Mouse (Mus musculus): ENCODE data around the gene Rab4b.

Gene Rab4b

DNA sequence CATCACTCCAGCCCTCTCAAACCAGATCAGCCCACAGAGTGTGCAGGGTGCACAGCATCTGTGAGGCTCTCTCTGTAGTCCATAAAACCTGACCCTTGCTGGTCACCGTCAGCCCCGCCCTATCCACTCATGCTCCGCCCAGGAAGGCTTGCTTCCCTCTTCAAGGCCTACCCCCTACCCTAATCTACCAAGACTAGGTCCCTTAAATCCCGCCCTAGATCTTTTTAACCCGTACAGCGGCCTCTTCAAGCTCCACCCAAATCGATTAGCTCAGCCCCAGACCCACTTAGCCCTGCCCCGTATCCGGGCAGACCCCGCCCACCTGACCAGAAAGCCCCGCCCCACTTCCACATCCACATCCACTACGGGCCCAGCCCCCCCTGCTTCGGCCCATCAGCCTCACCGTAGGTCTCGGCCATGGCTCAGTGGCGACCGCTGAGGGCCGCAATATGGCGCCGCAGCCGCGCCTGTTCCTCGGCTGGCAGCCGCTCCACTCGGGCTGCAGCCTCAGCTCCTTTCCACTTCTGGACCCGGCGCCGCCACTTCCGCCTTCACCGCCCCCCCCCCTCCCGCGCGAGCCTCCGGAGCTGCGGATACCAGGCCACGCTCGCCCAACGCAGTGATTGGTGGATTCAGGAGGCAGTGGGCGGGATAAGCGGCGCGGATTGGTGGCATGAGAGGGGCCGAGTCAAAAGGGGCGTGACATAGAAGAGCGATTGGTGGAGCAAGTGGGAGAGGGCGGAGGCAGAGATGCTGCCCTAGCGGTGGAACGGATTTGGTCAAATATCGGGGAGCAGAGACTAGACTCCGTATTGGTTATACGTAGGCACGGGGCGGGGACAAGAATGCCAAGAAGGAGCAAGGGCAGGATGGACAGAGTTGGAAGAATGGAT lies at the start of gene Rab4b:
Gene Rab4b (minus strand): TSS at position 573 of the 893 bp plus-strand sequence.
- in situ Hi-C loops (cut with MboI; ENCODE audit: low pct_unique_long_range_greater_than_20kb in 1 of 2, low sequenced_read_pairs in 2 of 2, unreplicated experiment in 1 of 2), result no loop called here

DNA sequence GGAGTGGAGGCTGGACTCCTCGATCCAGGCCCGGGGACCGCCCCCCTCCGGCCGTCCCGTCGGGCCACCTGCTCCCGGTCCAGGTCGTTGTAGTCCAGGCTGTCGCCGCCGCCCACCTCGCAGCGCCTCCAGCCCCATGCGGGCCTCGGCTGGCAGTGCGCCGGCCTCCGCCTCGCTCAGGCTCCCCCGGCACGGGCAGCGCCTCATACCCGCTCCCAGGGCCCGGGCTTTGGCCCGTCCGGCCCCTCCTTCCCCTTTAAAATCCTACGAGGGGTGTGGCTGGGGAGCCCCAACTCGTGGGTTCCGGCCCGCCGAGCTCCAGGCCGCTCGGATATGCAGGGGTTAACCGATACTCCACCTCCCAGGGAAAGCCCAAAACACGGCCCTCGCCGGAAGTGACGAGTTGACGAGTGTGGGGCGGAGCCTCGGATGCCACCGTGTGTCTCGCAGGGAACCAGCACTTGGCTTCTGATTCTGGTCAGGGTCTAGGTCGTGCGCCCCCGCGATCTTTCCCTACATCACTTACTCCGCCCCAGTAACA lies 49.7 kb upstream of the Rab4b start, which contains the start of gene Itpkc:
Gene Itpkc (minus strand): TSS at position 381 of the 541 bp plus-strand sequence.
- in situ Hi-C loops (cut with MboI; ENCODE audit: low pct_unique_long_range_greater_than_20kb in 1 of 2, low sequenced_read_pairs in 2 of 2, unreplicated experiment in 1 of 2), result no loop called here

DNA sequence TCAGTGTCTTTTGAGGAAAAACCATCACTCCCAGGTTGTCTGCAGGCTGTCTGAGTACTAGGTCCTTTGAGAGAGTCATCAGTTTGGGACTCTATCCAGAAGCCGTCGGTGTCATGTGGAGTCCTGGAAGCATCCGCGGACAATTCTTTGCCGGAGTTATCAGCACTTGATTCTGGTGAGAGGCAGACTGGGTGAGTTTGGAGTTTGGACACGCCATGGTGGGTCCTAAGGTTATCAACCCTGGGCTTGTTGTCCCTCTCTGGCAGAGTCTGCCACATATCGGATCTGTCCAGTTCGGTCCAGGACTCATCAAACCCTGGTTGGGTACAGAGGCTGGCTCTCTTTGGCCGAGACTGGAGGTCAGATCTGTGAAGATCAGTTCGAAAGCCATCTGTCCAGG lies 49.0 kb upstream of the Rab4b start:
- in situ Hi-C loops (cut with MboI; ENCODE audit: low pct_unique_long_range_greater_than_20kb in 1 of 2, low sequenced_read_pairs in 2 of 2, unreplicated experiment in 1 of 2), result no loop called here

DNA sequence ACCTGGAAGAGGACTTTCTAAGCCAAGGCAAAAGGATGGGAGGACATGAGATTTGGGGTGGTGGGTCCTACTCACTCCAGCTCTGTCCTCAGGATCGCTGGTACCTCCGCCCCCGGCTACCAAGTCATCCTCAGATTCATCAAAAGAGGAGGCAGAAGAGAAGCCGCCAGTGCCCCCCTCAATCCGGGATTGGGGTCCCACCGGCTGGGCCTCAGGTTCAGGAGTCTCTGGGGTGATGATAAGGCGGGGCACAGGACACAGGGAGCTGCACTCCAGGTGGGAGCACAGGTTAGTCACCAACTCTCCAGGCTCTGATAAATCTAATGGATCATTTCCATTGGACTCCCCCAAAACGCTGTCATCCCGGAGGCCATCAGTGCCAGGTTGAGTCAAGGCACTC lies 48.6 kb upstream of the Rab4b start:
- in situ Hi-C loops (cut with MboI; ENCODE audit: low pct_unique_long_range_greater_than_20kb in 1 of 2, low sequenced_read_pairs in 2 of 2, unreplicated experiment in 1 of 2), result no loop called here

DNA sequence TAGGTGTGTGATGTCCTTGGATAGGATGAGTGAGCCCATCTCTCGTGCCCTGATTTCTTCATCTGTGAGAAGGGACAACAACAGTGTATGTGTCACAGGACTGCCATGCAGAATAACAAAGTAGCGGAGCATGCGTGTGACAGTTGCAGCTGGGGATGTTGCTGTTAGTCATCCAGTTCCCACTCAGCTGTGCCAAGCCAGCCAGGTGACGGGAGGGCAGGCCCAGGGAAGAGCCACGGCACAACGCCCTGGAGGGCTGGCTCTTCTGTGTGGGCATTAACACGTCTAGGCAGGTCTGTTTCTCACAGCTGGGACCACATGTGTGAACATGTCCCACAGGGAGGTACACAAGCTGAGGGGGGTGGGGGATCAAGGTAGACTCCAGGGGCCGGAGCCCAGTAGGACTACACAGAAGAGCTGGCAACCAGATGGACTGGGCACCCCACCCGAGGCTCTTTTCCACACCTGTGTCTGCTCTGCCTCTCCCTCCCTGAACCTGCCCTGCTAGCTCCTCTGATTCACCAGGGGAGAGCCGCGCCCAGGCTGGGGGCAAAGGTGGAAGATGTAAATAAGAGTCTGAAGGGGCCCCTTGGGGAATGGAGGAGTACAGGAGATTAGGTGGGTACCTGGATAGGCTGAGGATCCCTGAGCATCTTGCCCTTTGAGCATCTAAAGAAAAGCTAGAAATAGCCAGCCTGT lies 46.3 kb upstream of the Rab4b start:
- in situ Hi-C loops (cut with MboI; ENCODE audit: low pct_unique_long_range_greater_than_20kb in 1 of 2, low sequenced_read_pairs in 2 of 2, unreplicated experiment in 1 of 2), result no loop called here

DNA sequence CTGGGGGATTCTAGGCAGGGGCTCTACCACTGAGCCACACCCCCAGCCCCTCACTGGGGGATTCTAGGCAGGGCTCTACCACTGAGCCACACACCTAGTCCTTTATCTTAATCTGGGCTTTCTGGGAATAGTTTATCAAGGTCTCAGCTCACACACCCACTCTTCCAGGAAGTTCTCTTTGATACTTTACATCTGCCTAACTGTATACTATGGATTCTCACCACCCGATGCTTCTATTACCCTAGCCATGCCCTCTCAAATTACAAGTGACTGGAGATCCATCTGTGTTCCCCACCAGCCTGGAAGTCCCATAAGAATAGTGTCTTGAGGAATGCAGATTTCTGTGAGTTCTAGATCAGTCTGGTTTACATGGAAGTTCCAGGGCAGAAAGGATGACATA lies 43.8 kb upstream of the Rab4b start:
- in situ Hi-C loops (cut with MboI; ENCODE audit: low pct_unique_long_range_greater_than_20kb in 1 of 2, low sequenced_read_pairs in 2 of 2, unreplicated experiment in 1 of 2), result no loop called here

DNA sequence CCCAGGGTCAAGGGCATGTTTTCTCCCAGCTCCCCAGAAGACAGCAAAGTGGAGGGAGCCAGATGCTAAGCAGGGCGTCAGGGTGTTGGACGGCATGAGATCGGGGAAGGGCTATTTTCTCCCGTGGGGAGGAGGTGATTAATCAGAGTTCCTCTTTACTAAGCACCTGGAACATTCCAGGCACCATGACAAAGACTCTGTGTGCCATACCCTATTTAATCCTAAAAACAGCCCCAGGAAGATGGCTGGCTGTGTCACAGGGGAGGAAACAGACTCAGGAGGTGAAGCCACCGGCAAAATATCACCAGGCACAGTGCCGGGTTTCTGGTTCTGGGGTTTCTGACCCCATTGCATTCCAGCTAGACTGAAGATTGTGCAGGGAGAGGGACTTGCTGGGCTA lies 43.2 kb upstream of the Rab4b start:
- in situ Hi-C loops (cut with MboI; ENCODE audit: low pct_unique_long_range_greater_than_20kb in 1 of 2, low sequenced_read_pairs in 2 of 2, unreplicated experiment in 1 of 2), result no loop called here

DNA sequence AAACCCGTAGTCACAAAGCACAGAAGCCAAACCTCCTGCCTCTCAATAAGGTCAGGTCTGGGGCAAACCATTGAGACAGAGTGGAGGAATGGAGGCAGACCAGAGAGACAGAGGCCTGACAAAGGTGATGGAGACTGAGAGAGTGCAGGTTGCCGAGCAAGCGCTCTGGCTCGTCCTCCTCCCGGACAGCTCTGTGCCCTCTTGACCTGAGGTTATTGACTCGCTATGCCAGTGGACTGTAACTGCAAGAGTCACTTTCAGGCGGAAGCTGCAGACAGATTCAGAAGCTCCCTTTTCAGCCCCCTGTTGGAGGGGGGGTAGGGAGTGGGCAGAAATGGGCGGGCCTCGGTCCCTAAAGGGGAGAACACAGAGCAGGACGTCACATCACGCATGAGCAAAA lies 41.2 kb upstream of the Rab4b start:
- in situ Hi-C loops (cut with MboI; ENCODE audit: low pct_unique_long_range_greater_than_20kb in 1 of 2, low sequenced_read_pairs in 2 of 2, unreplicated experiment in 1 of 2), result no loop called here

DNA sequence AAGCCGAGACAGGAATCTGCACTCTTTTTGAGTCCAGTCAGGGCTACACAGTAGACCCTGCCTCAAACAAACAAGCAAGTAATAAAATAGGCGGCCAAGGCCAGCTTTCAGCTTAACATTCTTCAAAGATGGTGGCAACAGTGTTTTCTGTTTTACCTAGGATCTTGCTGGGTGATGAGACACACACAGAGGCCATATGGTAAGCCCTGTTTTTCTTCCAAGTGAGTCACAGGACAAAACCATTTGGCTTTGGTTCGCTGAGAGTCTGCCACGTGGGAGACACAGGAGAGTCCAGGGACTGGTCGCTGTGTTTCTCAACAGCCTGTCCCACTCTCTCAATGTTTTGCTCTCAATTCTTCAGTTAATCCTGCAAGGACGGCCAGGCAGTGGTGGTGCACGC lies 39.9 kb upstream of the Rab4b start:
- in situ Hi-C loops (cut with MboI; ENCODE audit: low pct_unique_long_range_greater_than_20kb in 1 of 2, low sequenced_read_pairs in 2 of 2, unreplicated experiment in 1 of 2), result no loop called here

DNA sequence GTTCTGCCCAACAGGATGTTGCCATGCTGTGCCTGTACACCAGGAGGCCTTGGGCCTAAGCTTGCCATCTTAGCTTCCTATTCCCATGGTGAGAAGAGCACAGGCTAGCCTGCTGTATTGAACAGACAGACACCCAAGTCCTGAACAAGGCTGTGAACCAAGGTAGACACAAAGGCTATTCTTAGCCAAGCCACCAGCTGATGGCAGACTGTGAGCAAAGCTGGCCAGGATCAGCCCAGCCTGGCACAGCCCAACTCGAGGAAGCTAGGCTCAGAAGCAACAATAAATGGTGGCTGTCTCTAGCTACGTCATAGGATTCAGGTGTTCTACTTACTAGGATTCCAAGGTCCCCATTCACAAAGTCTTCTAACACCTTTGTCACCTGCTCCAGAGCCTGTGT lies 33.9 kb upstream of the Rab4b start:
- in situ Hi-C loops (cut with MboI; ENCODE audit: low pct_unique_long_range_greater_than_20kb in 1 of 2, low sequenced_read_pairs in 2 of 2, unreplicated experiment in 1 of 2), result no loop called here

DNA sequence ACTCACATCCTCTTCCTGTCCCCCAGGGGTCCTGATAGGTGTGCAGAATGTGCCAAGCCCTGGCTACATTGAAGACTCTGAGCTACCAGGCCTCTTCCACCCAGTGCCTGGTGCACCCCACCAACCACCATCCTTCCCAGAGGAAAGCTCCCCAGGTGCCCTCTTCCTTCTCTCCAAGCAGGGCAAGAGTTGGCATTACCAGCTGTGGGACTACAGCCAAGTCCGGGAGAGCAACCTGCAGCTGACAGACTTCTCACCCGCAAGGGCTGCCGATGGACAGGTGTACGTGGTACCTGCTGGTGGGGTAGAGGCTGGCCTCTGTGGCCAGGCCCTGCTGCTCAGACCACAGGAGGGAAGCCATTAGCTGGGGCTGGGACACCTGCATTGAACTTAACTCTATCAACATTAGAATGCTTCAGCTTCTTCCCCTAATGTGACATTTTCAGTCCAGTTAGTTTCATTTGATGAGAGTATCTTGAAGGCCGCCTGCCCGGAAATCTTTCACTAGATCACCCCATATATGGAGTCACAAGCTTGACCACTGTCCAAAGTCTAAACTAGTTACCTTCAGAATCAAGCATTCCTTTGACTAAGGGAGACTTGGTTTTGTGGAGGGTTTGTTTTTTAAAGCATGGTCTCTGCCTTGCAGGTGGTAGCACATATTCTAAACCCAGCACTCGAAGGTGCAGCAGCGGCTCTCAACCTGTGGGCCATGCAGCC lies 25.2 kb upstream of the Rab4b start:
- in situ Hi-C loops (cut with MboI; ENCODE audit: low pct_unique_long_range_greater_than_20kb in 1 of 2, low sequenced_read_pairs in 2 of 2, unreplicated experiment in 1 of 2), result no loop called here

DNA sequence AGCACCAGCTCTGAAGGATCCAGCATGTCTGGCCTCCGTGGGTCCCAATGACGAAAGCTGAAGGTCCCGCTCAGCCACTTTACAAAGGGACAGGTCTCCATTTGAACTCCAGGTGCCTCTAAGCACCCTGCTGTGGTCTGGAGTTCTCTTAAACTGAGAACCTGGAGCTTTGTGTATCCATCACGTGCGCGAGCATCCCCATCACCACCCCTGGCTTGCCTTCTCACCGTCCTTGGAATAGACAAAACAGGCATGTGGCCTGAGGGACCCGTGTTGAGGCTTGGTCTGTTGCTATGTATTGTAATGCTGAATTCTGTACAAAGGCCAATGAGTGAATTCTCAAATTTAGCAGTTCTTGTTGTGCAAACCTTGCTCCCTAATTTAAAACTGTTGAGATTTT lies 20.1 kb upstream of the Rab4b start:
- in situ Hi-C loops (cut with MboI; ENCODE audit: low pct_unique_long_range_greater_than_20kb in 1 of 2, low sequenced_read_pairs in 2 of 2, unreplicated experiment in 1 of 2), result no loop called here

DNA sequence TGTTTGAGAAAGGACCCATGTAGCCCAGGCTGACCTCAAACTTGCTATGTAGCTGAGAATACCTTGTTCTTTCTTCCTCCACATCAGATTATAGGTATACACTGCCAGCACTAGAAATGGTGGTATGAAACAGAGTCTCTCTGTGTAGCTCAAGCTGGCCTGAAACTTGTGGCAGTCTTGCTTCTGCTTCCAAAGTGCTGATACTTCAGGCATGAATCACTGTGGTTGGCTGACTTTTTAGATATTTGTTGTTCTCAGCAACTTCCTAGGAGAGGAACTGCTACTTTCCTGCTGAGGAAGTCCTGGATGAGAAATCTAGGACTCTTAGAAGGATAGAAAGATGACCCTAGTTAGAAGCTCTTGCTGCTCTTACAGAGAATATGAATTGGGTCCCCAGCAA lies 19.7 kb upstream of the Rab4b start:
- in situ Hi-C loops (cut with MboI; ENCODE audit: low pct_unique_long_range_greater_than_20kb in 1 of 2, low sequenced_read_pairs in 2 of 2, unreplicated experiment in 1 of 2), result no loop called here

DNA sequence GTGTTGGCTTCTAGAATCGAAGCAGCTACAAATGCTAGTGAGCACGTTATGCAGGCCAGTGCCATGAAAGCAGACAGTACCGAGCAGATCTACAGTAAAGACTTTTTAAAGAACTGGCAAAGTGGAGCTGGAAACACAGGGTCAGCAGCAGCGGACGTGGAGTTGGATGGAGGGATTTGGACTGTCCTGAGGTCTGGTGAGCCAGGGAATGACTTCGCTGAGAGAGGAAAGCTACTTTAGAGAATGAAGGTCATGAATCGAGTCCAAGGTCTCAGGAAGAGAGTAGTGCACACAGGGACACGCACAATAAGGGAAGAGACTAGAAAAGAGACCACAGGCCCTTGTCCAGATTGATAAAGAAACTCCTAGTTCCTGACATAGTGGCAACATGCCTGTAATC lies 18.9 kb upstream of the Rab4b start:
- in situ Hi-C loops (cut with MboI; ENCODE audit: low pct_unique_long_range_greater_than_20kb in 1 of 2, low sequenced_read_pairs in 2 of 2, unreplicated experiment in 1 of 2), result no loop called here

DNA sequence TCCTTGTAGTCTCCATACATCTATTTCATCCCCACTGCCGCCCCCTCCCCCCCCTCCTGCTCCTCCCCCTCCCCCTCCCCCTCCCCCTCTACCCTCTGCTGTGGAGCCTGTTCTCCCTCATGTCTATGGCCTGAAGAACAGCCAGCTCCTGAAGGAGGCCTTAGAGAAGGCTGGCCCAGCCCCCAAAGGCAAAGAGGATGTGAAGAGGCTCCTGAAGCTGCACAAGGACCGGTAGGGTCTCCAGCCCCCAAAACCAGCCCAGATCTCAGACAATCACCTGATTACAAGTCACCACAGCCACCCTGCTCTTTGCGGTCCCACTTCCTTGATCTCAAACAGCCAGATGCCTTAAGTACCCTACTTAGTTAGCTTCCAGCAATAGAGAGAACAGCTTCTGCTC lies 18.4 kb upstream of the Rab4b start:
- in situ Hi-C loops (cut with MboI; ENCODE audit: low pct_unique_long_range_greater_than_20kb in 1 of 2, low sequenced_read_pairs in 2 of 2, unreplicated experiment in 1 of 2), result no loop called here

DNA sequence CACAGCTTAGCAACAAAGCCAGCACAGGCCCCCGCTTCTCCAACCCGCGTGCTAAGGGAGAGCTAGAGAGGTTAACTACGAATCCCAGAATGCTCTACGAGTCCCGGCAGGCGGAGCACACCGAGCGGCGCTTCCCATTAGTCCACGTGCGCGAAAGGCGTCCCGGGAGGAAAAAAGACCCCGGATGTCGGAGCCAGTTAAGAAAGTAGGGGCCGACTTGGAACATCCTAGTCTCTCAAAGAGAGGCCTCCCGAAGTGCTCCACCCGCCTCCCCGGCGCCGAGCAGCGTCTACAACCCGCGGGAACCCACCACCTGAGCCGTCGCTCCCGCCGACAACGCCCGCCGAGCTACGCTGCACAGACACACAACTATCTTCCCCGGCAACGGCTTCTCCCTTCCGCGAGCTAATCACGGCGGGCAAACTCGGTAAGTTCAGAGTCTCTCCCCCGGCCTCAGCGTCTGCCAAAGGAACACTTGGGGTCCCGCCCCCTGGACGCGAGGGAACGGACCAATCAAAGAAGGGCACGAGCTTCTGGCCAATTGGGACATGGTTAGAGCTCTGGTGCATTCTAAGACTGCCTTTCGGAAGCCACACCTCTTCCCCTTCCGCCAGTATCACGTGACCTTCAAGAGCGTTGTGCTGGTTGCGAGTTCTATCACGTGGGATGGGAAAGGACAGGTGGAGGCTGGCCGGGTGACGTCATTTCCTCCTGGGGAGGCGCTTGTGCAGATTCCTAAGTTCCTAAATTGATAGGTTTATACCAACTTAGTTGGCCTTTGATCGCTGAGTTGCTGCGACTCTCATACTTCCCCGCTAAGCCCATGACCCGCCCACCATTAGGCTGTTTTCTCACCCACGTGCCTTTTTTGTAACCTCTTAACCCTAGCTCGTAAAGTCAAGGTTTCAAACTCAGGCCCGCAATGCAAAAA lies 17.2 kb upstream of the Rab4b start, which contains the start of the genes BC024978 and Snrpa:
Gene BC024978 (plus strand): TSS at position 101 of the 931 bp plus-strand sequence.
Gene Snrpa (minus strand): TSS at position 591 of the 931 bp plus-strand sequence.
- in situ Hi-C loops (cut with MboI; ENCODE audit: low pct_unique_long_range_greater_than_20kb in 1 of 2, low sequenced_read_pairs in 2 of 2, unreplicated experiment in 1 of 2), result no loop called here

DNA sequence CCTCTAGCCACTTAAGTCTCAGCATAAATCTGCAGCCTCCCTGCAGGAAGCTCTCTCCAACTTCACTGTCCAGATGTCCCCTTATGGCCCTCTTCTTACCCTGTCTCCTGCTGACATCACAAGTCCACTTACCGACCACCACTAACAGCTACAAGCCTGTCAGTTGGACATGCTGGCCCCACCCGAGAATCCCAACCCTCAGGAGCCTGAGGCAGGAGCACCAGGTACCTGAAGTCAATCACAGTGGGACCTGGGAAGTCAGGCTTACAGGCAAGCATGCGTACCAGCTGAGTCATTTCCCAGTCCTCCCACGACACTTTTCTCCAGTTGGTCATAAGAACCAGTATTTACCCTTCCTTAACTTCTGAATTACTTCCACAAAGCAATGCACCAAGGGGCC lies 15.0 kb upstream of the Rab4b start:
- in situ Hi-C loops (cut with MboI; ENCODE audit: low pct_unique_long_range_greater_than_20kb in 1 of 2, low sequenced_read_pairs in 2 of 2, unreplicated experiment in 1 of 2), result no loop called here

DNA sequence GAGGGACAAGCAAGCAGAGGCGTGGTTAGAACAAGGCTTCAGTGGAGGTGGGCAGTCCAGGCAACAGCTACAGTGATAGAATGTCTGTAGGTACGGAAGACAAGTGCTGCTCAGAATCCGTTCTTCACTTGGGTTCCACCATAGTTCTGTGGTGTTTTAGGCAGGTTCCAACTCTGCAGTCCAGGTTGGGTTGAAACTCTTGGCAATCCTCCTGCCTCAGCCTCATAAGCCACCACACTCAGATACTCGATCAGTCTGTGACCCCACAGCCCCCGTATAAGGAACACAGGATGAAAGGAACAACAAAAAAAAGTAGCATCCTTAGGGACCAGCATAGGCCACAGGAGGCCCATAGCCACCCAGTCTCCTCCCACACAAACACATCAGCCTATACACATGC lies 13.7 kb upstream of the Rab4b start:
- in situ Hi-C loops (cut with MboI; ENCODE audit: low pct_unique_long_range_greater_than_20kb in 1 of 2, low sequenced_read_pairs in 2 of 2, unreplicated experiment in 1 of 2), result no loop called here

Measured in mouse embryonic stem cell (cell line).